Mouse (Mus musculus) neutrophil, adult 5-6 weeks (primary cell): ENCODE measurements around the gene Pcsk6. TPM values are rescaled to one million over a fixed set of nuclear protein-coding genes. Genes with fewer than 3 reads are reported as not detected.
"Not testable (repeated sequence)": the region's sequence is repeated elsewhere in the genome, so short reads cannot be mapped to it uniquely, and the experiment has no call there.

Experiments
- ATAC-seq: fragments of 151-379, 151-347 bp; 2 replicates; pipeline ENCODE4 v1.8.0; 2017; ENCODE audit warnings: mild to moderate bottlenecking, moderate TSS enrichment; ENCODE audit not compliant: insufficient number of reproducible peaks, poor library complexity, low FRiP score, severe bottlenecking; ENCODE audit errors: extremely low read depth
- total RNA-seq: library from RNA; stranded (forward); fragments of 200-1000 nt; gene quantifications from 2 replicates; pipeline ENCODE4 v1.2.3, GENCODE M21; 2017

The Pcsk6 gene
- total RNA-seq, 1 experiment from 2014 or later = not detected

DNA sequence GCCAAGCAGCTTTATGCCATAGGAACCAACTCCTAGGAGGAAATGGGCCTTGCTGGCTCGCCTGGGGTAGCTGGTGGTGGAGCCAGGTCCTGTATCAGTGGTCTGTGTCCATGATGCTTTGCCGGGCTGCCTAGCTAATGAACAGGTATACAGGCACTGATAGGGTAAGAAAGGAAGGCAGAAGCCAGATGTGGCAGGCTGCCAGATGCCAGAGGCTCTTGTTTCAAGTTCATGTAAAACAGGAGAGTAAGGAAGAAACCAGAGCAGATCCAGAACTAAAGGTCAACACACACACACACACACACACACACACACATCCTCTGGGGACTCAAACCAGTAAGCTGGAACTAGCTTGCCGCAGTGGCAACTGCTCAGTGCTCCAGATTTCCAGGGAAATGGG, 176.7 kb downstream of the Pcsk6 start:
- ATAC-seq = no peak

DNA sequence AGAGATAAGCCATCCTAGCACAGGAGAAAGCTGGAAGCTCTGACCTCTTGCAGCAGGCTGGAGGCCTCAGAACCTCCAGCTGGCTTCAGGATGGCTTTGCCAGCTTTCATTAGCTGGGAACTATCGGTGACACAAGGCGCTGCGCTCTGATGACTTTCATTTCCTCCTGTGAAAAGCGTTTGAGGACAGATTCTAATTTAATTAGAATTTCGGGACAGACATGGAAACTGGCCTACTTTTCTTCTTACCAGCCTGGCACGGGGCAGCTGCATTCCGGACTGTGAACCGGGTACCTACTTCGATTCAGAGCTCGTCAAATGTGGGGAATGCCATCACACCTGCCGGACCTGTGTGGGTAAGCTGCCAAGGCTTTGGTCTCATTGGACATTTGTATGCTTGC, 177.2 kb downstream of the Pcsk6 start:
- no peak for ATAC-seq

DNA sequence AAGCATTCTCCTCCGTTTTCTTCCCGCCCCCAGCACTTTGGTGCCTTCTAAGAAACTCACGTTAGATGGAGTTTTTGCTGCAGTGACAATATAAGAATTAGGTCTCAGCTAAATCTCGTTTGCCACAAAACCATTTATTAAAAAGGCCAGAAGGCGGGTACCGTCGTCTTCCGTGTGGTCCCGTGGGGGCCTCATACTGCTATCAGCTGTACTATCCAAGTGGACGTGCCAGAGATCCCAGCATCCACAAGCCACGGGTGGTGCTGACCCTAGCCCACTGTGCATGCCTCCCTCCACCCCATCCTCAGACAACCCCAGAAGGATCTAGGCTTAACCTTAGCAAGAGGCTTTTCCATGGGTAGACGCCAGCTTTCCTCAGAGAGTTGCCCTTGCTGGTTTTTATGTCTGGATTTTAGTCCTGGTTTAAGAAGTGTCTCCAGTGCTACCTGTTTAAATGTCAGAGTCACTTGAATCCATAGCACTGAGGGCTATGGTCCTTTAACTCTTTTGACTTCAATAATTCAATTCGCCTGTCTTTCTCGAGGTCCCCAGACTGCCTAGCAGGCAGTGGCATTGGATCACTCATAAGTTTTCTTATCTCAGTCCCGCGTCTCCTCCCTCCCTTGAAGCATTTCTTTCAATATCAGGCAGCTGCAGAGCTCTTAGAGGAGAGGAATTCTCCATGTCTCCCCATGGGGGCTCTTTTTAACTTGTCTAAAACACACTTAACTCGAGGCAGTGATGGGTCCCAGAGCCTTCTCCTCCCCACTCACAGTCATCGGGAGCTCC, 178.7 kb downstream of the Pcsk6 start:
- no peak for ATAC-seq

DNA sequence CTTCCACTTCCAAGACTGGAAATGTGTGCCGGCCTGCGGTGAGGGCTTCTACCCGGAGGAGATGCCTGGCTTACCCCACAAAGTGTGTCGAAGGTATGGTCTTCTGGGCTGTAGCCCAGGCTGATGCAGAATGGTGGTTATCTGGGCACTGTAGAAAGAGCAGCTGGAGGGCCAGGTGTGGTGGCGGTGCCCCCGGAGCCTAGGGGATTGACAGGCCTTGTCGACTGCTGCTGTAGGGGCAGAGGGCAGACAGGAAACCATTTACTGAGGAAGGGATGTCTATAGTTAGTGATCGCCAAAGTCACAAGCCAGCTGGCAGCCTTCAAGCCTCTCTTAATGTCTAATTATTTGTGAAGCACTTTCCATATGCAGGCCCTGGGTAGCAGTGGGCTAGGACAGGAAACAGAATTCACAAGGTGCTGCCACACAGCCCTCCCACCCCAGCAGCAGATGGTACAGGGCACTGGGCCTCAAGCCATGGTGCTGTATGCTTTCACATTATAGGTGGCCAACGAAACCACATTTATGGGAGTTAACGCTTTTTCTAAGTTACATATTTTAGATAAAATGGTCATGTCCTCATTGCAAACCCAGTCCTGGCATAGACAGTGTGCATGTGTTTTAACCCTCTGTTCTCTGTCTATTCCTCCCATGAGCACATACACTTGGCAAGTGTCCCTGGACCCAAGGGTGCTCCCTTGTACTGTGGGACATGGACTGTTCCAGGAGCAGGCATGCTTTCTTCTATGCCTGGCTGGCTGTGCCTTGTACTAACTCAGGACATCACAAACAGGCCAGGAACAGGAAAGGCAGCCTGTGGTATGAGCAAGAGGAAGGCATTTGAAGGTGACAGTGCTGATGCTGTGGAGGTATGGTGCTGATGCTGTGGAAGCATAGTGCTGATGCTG, 182.3 kb downstream of the Pcsk6 start, which contains the start of gene Gm45213:
Gm45213 (plus strand) TSS at position 51 of the 908 bp plus-strand sequence.
- no peak for ATAC-seq

DNA sequence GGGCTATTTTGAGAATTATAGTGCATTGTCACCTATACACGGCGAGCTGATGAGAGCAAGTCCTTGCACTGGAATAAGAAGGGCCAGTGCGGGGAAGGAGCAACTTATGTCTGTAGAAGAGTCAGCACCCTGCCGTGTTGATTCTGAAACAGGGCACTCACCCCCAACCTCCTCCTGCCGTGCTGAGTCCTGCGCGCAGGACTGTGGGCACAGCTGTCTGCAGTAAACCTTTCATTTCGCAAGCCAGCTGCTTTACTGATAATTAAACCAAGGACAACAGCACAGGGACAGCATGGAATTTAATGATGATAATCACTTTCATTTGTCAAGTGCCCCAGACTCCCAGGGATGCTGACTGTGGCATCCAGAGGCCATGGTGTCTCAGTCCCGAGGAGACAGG, 183.1 kb downstream of the Pcsk6 start:
- ATAC-seq = no peak

- no peak for ATAC-seq
Observed at GRCm38 (mm10) chr7:66046921-66047918, 185.7 kb downstream of the Pcsk6 start.

GRCm38 (mm10) chr7:66047975-66048374, 186.4 kb downstream of the Pcsk6 start:
- no peak for ATAC-seq

- ATAC-seq = no peak
Observed at GRCm38 (mm10) chr7:66048446-66049230, 187.1 kb downstream of the Pcsk6 start.

GRCm38 (mm10) chr7:66053946-66054483, 192.5 kb downstream of the Pcsk6 start:
- no peak for ATAC-seq

DNA sequence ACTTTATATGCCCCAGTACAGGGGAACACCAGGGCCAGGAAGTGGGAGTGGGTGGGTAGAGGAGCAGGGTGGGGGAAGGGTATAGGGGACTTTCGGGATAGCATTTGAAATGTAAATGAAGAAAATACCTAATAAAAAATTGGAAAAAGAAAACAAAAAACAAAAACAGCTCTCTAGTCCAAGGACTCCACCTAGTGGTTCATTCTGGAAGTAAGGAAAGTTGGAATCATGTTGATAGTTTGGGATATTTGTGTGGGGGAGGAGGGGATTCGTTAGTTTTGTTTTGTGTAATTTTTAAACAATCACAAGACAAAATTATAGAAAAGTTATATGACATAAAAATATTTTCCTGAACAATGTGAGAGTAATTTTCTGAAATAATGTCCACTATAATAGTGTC, 193.8 kb downstream of the Pcsk6 start:
- not testable (repeated sequence) for ATAC-seq

DNA sequence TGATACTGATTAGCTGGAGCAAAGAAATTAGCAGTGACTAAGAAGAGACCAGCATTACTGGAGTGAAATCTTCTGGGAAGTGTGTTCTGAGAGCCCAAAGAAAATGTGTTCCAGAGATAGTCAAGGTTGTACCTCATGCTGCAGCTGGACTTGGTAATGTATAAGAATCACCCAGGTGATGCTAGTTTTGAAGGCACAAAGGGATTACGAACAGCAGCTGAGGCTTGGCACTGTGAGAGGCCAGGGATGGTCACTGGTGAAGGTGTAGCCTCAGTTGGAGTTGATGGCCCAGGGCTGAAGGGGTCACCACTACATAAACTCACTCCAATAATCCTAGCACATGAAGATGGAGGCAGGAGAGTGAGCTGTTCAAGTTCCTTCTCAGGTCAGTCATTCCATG, 197.2 kb downstream of the Pcsk6 start, which contains the start of gene Snrpa1:
Snrpa1 (plus strand) TSS at position 301 of the 400 bp plus-strand sequence.
- ATAC-seq = no peak

GRCm38 (mm10) chr7:66060066-66060956, 198.8 kb downstream of the Pcsk6 start:
- ATAC-seq = peak; percentile 94

GRCm38 (mm10) chr7:66061057-66061456, 199.5 kb downstream of the Pcsk6 start:
- no peak for ATAC-seq

GRCm38 (mm10) chr7:66076411-66076810, 214.9 kb downstream of the Pcsk6 start:
- ATAC-seq = no peak

DNA sequence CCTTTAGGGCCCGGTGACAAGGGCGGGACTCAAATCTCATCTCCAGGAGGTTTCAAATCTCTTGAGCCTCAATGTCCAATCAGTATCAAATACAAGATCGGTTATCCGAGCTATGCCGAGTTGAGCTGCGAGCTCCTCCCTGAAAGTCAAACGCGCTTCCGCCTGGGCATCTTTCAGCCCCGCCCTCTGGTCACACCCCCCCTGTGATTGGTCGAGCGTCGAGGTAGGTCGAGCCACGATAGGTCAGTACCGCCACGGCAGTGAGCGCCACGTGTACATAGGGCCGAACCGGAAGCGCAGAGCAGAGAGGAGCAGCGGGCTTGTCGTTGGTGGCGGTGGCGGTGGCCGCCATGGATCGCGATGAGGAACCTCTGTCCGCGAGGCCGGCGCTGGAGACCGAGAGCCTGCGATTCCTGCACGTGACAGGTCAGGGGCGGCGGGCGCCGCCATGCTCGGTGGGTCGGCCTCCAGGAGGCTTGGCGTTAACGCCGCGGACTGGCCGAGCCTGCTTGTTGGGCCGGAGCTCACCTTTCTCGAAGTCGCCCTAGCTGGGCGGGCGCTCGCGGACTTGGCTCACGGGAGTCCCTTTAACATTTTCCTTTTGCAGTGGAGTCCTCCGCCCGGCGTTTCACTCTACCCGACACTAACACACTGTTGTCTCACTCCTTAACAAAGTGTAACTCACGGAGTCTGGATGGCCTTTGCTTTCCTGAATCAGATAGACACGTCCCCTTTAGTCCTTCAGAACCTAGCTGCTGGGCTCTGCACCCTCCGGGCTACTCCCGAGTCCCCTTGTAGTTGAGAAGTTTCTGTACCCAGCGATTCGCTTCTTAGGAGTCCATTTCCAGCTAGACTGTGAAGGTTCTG, 218.1 kb downstream of the Pcsk6 start, which contains the start of gene Selenos:
Selenos (plus strand) TSS at position 286 of the 867 bp plus-strand sequence.
- ATAC-seq = peak; percentile 99

- ATAC-seq = no peak
Observed at GRCm38 (mm10) chr7:66080231-66080613, 218.7 kb downstream of the Pcsk6 start.
